Mouse (Mus musculus): ENCODE data around the gene Ntrk3. TPM values are rescaled to one million over a fixed set of nuclear protein-coding genes. Genes with fewer than 3 reads are reported as not detected.

Ntrk3 gene
- polyA plus RNA-seq, 1 experiment from 2014 or later: 7.3 TPM

DNA sequence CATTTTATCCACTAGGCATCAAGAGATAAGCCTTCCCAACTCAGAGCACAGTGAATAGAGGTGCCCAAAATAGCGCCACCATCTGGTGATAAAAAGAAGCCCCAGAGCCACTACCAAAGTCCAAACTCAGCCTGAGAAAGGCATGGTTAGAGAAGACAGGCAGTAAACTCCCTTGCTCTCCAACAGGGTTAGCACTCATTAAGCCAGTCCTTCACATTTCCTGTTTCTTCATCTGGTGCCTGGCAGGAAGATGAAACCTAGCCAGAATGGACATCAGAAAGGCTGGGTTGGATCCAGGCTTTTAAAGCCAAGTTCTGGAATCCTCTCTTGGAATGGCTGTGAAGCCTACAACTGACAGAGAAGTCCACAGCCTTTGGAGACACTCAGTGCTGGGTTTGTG is 355.7 kb downstream of the Ntrk3 start:
- Histone ChIP-seq H3K27me3 (ENCODE audit: control insufficient read depth, insufficient read depth, low read length) (no peaks in the 10 kb centered on the region), H3K9me3 (ENCODE audit: control insufficient read depth, low read length) (no peaks in the 10 kb centered on the region), H3K9ac (ENCODE audit: low read length) (no peak overlapping the region), H3K36me3 (ENCODE audit: control insufficient read depth, insufficient read depth, low read length) (no peaks in the 10 kb centered on the region), H3K4me3 (ENCODE audit: low read depth, low read length) (no peak overlapping the region), H3K27ac (ENCODE audit: low read depth, low read length) (no peak overlapping the region), H3K4me1 (replicated peaks; ENCODE audit: control insufficient read depth, insufficient read depth, low read length) (no peaks in the 10 kb centered on the region), H3K4me2 (ENCODE audit: low read depth, low read length, severe bottlenecking) (no peak overlapping the region)
- WGBS: 28% methylated on average over 1 of the region's 1 CpGs
- no peak for DNase-seq (ENCODE audit: low spot score)
- ATAC-seq (replicated peaks; ENCODE audit: low FRiP score): no peak

DNA sequence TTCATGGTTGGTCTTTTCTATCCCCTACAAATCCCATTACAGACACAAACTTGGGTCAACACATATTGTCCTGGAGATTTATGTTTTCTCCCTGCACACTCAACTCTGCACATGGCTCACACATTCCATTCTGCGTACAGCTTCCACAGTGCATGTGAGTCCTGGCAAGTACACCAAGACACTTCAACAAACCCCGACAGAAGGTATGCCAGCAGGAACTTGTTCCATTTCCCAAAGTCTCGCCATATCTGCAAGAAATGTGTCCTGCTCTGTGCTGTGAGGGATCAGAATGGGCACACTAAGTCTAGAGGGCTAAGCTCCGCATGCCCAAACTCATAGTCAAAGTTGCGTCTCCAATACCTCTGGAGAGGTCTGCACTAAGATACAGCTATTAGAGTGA is 358.0 kb downstream of the Ntrk3 start:
- Histone ChIP-seq H3K27ac (ENCODE audit: low read depth, low read length) (no peak overlapping the region), H3K36me3 (ENCODE audit: control insufficient read depth, insufficient read depth, low read length) (no peaks in the 10 kb centered on the region), H3K27me3 (ENCODE audit: control insufficient read depth, insufficient read depth, low read length) (no peaks in the 10 kb centered on the region), H3K4me1 (replicated peaks; ENCODE audit: control insufficient read depth, insufficient read depth, low read length) (no peaks in the 10 kb centered on the region), H3K9me3 (ENCODE audit: control insufficient read depth, low read length) (no peaks in the 10 kb centered on the region), H3K9ac (ENCODE audit: low read length) (no peak overlapping the region), H3K4me2 (ENCODE audit: low read depth, low read length, severe bottlenecking) (no peak overlapping the region), H3K4me3 (ENCODE audit: low read depth, low read length) (no peak overlapping the region)
- ATAC-seq (replicated peaks; ENCODE audit: low FRiP score) (no peak), DNase-seq (ENCODE audit: low spot score) (no peak)
- 91% methylated on average over 5 of the region's 5 CpGs for WGBS

DNA sequence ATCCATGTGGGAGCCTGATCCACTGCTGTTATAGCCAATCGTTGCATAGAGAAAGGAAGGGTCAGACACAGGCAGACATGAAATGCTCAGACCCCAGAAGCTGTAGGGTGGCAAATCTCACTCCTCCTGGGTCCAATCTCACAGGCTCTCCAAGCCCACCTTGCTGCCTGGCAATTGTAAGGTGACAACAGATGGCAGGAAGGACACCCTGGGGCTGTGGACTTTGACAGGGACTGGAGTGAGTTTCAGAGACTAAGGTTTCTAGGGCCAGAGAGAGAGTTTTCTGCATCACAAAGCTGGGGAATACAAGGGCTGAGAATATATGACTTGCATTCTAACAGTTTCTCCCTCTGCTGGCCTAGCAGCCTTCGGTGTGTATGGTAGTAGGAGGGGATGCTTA is 359.5 kb downstream of the Ntrk3 start:
- no peak overlapping the region for H3K4me2 ChIP-seq (ENCODE audit: low read depth, low read length, severe bottlenecking)
- WGBS: 91% methylated on average over 2 of the region's 2 CpGs
- no peak overlapping the region for H3K27ac ChIP-seq (ENCODE audit: low read depth, low read length)
- DNase-seq (ENCODE audit: low spot score) (no peak), ATAC-seq (replicated peaks; ENCODE audit: low FRiP score) (no peak)
- H3K9me3 ChIP-seq (ENCODE audit: control insufficient read depth, low read length): no peaks in the 10 kb centered on the region
- H3K4me3 ChIP-seq (ENCODE audit: low read depth, low read length): no peak overlapping the region
- no peak overlapping the region for H3K9ac ChIP-seq (ENCODE audit: low read length)
- no peaks in the 10 kb centered on the region for H3K27me3 ChIP-seq (ENCODE audit: control insufficient read depth, insufficient read depth, low read length)
- no peaks in the 10 kb centered on the region for H3K36me3 ChIP-seq (ENCODE audit: control insufficient read depth, insufficient read depth, low read length)
- no peaks in the 10 kb centered on the region for H3K4me1 ChIP-seq (replicated peaks; ENCODE audit: control insufficient read depth, insufficient read depth, low read length)

DNA sequence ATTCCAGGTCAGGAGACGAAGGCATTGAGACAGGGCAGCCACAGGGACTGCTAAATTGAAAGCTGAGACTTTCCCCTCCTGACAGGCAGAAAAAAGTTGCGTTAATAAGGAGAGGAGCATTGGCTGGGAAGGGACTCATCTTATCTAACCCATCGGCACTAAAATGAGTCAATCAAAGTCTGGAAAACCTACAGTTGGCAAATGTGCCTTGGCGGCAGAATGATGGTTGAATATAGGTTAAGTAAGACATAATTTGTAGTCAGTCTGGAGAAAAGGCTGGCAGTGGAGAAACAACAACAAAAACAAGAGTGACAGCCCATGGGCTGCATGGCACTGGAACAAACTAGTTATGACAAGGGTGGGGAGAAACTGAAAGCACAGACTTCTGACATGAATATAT is 360.9 kb downstream of the Ntrk3 start:
- Histone ChIP-seq H3K4me1 (replicated peaks; ENCODE audit: control insufficient read depth, insufficient read depth, low read length) (no peaks in the 10 kb centered on the region), H3K27ac (ENCODE audit: low read depth, low read length) (no peak overlapping the region), H3K4me3 (ENCODE audit: low read depth, low read length) (no peak overlapping the region), H3K9me3 (ENCODE audit: control insufficient read depth, low read length) (no peaks in the 10 kb centered on the region), H3K4me2 (ENCODE audit: low read depth, low read length, severe bottlenecking) (no peak overlapping the region), H3K36me3 (ENCODE audit: control insufficient read depth, insufficient read depth, low read length) (no peaks in the 10 kb centered on the region), H3K9ac (ENCODE audit: low read length) (no peak overlapping the region), H3K27me3 (ENCODE audit: control insufficient read depth, insufficient read depth, low read length) (no peaks in the 10 kb centered on the region)
- ATAC-seq (replicated peaks; ENCODE audit: low FRiP score): no peak
- no peak for DNase-seq (ENCODE audit: low spot score)
- WGBS: 78% methylated on average over 4 of the region's 4 CpGs

DNA sequence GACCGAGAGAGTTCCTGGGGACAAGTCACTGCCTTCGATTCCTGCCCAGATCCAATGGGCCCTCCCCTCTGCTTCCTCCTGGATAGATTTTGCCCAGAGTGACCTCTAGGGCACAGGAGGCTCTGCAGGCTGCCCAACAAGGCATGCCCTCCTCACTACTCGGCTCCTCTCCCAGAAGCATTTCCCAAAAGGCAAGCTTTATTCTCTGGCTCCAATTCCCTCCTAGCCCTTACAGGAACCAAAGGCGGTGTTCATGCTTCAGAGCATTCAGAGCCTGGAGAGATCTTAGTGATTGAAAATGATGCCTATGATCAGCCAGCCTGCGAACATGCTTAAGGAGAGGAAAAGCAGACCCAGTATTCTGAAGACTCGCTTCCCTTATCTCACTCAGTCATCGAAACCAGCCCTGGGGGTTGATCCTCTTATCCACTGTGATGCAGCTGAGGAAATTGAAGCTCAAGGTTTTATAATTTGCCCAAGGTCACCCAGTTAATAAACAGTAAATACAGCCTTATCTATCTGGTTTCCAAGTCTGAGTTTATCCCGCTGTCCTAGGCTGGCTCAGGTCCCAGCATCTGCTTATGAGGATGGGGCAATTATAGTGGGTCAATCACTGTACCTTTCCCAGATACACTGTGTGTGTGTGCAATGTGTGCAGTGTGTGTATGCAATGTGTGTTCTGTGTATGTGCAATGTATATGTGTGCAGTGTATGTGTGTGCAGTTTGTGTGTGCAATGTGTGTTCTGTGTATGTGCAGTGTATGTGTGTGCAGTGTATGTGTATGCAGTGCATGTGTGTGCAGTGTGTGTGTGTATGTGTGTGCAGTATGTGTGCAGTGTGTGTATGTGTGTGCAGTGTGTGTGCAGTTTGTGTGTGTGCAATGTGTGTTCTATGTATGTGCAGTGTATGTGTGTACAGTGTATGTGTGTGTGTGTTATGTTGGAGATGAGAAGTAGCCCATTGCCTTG is 376.2 kb downstream of the Ntrk3 start:
- H3K4me2 ChIP-seq (ENCODE audit: low read depth, low read length, severe bottlenecking): no peak overlapping the region
- ATAC-seq (replicated peaks; ENCODE audit: low FRiP score) (no peak; the same call in 1 of the 2 replicates), DNase-seq (ENCODE audit: low spot score) (no peak)
- H3K9ac ChIP-seq (ENCODE audit: low read length): no peak overlapping the region
- no peaks in the 10 kb centered on the region for H3K36me3 ChIP-seq (ENCODE audit: control insufficient read depth, insufficient read depth, low read length)
- H3K27ac ChIP-seq (ENCODE audit: low read depth, low read length): no peak overlapping the region
- H3K4me3 ChIP-seq (ENCODE audit: low read depth, low read length): no peak overlapping the region
- 82% methylated on average over 8 of the region's 8 CpGs for WGBS
- no peaks in the 10 kb centered on the region for H3K9me3 ChIP-seq (ENCODE audit: control insufficient read depth, low read length)
- no peaks in the 10 kb centered on the region for H3K27me3 ChIP-seq (ENCODE audit: control insufficient read depth, insufficient read depth, low read length)
- no peaks in the 10 kb centered on the region for H3K4me1 ChIP-seq (replicated peaks; ENCODE audit: control insufficient read depth, insufficient read depth, low read length)

DNA sequence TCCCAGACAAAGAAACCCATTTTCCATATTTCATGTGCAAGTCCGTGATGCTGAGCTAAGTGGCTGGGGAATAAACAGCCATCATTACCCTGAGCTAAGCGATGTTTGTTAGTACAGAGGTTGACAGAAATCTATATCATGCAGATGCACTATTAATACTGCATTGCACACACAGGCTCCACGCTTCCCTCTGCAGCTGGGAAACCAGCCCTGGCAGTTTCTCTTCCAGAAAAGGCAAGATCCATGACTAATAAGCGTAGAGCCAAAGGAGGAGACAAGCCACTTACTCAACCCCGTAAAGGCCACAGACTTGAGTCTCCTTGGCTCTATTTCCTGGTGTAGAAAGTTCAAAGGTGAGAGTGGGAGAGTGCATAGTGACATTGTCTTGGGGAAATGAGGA is 390.3 kb downstream of the Ntrk3 start:
- no peak overlapping the region for H3K9ac ChIP-seq (ENCODE audit: low read length)
- H3K9me3 ChIP-seq (ENCODE audit: control insufficient read depth, low read length): no peaks in the 10 kb centered on the region
- no peak overlapping the region for H3K4me2 ChIP-seq (ENCODE audit: low read depth, low read length, severe bottlenecking)
- no peak for ATAC-seq (replicated peaks; ENCODE audit: low FRiP score)
- no peak overlapping the region for H3K4me3 ChIP-seq (ENCODE audit: low read depth, low read length)
- 91% methylated on average over 5 of the region's 5 CpGs for WGBS
- no peak overlapping the region for H3K27ac ChIP-seq (ENCODE audit: low read depth, low read length)
- DNase-seq (ENCODE audit: low spot score): no peak
- H3K27me3 ChIP-seq (ENCODE audit: control insufficient read depth, insufficient read depth, low read length): no peaks in the 10 kb centered on the region
- no peaks in the 10 kb centered on the region for H3K36me3 ChIP-seq (ENCODE audit: control insufficient read depth, insufficient read depth, low read length)
- no peaks in the 10 kb centered on the region for H3K4me1 ChIP-seq (replicated peaks; ENCODE audit: control insufficient read depth, insufficient read depth, low read length)

DNA sequence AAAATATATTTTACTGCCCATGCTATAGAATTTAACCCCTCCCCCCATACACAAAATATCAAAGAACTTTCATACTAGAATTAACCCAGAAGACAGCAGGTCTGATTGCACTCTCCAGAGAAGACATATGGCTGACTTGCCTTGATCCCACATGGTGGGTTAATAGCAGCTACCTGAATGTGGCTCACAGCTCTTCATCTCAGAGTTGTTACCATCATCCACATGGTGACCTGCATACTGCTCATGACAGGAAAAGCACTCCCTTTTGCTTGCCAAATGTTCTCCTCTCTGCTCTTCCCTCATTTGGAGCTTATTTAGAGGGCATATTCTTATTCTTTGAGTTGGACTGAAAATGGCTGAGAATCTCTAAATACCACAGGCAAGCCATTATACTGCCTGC is 404.4 kb downstream of the Ntrk3 start:
- Histone ChIP-seq H3K4me1 (replicated peaks; ENCODE audit: control insufficient read depth, insufficient read depth, low read length) (no peaks in the 10 kb centered on the region), H3K4me2 (ENCODE audit: low read depth, low read length, severe bottlenecking) (no peak overlapping the region), H3K36me3 (ENCODE audit: control insufficient read depth, insufficient read depth, low read length) (no peaks in the 10 kb centered on the region), H3K9ac (ENCODE audit: low read length) (no peak overlapping the region), H3K4me3 (ENCODE audit: low read depth, low read length) (no peak overlapping the region), H3K27ac (ENCODE audit: low read depth, low read length) (no peak overlapping the region), H3K9me3 (ENCODE audit: control insufficient read depth, low read length) (no peaks in the 10 kb centered on the region), H3K27me3 (ENCODE audit: control insufficient read depth, insufficient read depth, low read length) (no peaks in the 10 kb centered on the region)
- DNase-seq (ENCODE audit: low spot score) (no peak), ATAC-seq (replicated peaks; ENCODE audit: low FRiP score) (no peak)

DNA sequence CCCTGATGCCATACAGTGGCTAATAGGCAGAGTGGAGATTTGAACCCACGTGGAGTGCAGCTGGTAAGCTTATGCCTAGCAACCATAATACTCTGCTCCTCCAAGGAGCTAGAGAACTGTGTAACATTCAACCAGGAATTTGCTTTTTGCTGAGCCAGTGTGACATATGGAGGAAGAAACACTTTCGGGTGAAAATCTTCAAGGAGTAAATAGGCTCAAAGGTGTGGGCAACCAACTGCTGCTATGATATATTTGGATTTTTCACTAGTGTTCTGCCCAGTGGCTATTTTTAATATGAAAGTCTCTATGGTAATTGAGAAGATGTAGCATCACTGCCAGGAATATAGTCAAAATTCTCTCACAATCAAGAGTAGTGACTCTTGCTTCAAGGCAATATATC is 409.5 kb downstream of the Ntrk3 start:
- no peaks in the 10 kb centered on the region for H3K36me3 ChIP-seq (ENCODE audit: control insufficient read depth, insufficient read depth, low read length)
- DNase-seq (ENCODE audit: low spot score) (no peak), ATAC-seq (replicated peaks; ENCODE audit: low FRiP score) (no peak)
- H3K4me1 ChIP-seq (replicated peaks; ENCODE audit: control insufficient read depth, insufficient read depth, low read length): no peaks in the 10 kb centered on the region
- H3K27me3 ChIP-seq (ENCODE audit: control insufficient read depth, insufficient read depth, low read length): no peaks in the 10 kb centered on the region
- H3K9ac ChIP-seq (ENCODE audit: low read length): no peak overlapping the region
- 85% methylated on average over 2 of the region's 2 CpGs for WGBS
- H3K4me2 ChIP-seq (ENCODE audit: low read depth, low read length, severe bottlenecking): no peak overlapping the region
- no peak overlapping the region for H3K27ac ChIP-seq (ENCODE audit: low read depth, low read length)
- H3K4me3 ChIP-seq (ENCODE audit: low read depth, low read length): no peak overlapping the region
- no peaks in the 10 kb centered on the region for H3K9me3 ChIP-seq (ENCODE audit: control insufficient read depth, low read length)

DNA sequence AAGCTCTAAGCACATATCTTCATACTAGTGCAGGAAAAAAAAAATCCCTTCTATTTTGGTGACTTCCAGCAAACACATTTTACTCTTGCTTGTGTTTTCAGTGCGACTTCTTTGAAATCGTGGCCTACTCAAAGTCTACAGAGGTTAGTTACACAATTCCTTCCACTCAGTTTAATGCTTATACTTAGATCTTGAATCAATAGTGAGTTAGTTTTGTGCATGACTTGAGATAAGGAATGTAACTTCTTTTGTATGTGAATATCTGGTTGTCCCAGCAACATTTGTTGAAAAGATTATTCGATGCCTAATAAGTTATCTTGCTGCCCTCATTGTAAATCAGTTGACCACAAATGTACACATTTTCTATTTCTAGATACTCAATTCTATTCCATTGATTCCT is 411.6 kb downstream of the Ntrk3 start:
- no peak overlapping the region for H3K9ac ChIP-seq (ENCODE audit: low read length)
- H3K4me3 ChIP-seq (ENCODE audit: low read depth, low read length): no peak overlapping the region
- ATAC-seq (replicated peaks; ENCODE audit: low FRiP score): no peak
- no peak overlapping the region for H3K27ac ChIP-seq (ENCODE audit: low read depth, low read length)
- no peaks in the 10 kb centered on the region for H3K36me3 ChIP-seq (ENCODE audit: control insufficient read depth, insufficient read depth, low read length)
- H3K4me2 ChIP-seq (ENCODE audit: low read depth, low read length, severe bottlenecking): no peak overlapping the region
- H3K4me1 ChIP-seq (replicated peaks; ENCODE audit: control insufficient read depth, insufficient read depth, low read length): no peaks in the 10 kb centered on the region
- no peaks in the 10 kb centered on the region for H3K27me3 ChIP-seq (ENCODE audit: control insufficient read depth, insufficient read depth, low read length)
- H3K9me3 ChIP-seq (ENCODE audit: control insufficient read depth, low read length): no peaks in the 10 kb centered on the region
- 67% methylated on average over 3 of the region's 3 CpGs for WGBS
- no peak for DNase-seq (ENCODE audit: low spot score)
